Mouse (Mus musculus): ENCODE data around the gene Milr1.
"Not testable (repeated sequence)": the region's sequence is repeated elsewhere in the genome, so short reads cannot be mapped to it uniquely, and the experiment has no call there.

The Milr1 gene

DNA sequence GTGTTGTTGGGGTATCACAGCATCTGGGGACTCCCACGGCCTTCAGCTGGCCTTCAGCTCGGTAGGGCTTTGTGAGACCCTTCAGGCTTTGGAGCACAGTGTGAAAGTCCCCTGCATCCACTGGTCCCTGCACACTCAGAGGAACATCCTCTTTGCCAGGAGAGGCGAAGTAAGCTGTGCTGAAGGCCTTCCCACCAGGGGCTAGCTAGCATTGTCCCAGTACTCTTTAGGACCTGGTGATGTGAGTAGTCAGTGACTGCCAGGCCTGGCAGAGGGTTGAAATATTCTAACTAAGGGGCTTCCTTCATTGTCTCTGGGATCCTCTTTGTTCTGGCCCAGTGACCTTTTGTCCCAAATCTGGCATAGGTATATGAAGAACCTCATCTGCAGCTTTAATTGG lies 14.4 kb upstream of the Milr1 start:
- no peak for DNase-seq

DNA sequence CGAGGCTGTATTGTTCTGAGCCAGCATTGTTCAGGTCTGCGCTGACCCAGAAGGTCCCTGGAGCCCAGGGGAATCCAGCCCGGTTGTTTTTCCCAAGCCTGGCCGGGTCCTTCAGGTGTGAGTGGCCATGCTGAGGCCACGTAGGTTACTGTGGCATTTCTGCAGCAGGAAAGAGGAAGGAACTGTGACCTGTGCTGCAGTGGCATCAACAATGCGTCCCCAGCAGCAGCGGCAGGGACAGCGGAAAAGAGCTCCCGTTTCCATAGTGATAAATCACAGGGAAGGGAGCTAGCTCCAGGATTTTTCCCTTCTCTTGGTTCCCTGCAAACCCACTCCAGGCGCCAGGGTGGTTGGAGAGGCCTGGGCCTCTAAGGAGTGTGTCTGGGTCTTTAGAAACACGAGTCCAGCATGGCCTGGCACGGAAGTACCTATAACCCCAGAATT lies 13.8 kb upstream of the Milr1 start:
- peak; percentile 58 for DNase-seq

DNA sequence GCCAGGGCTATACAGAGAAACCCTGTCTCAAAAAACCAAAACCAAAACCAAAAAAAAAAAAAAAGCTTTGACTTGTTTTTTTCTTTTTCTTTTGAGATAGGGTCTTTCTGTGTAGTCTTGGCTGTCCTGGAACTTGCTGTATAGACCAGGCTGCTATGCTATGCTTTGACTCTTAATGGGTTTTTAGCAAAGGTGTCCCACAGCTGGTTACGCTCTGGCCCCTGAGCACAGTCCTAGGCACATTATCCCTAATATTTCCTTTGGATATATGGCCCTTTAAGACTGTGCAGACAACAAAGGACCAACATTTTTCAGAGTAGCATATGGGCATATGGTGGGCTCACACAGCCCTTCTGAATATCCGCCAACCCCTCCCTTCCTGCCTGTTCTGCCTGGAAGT lies 11.9 kb upstream of the Milr1 start:
- DNase-seq: no peak

DNA sequence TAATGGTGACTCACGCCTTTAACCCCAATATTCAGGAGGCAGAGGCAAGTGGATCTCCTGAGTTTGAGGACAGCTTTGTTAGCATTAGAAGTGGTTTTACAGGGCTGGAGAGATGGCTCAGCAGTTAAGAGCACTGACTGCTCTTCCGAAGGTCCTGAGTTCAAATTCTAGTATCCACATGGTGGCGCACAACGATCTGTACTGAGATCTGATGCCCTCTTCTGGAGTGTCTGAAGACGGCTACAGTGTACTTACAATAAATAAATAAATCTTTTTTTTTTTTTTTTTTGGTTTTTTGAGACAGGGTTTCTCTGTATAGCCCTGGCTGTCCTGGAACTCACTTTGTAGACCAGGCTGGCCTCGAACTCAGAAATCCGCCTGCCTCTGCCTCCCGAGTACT lies 10.3 kb upstream of the Milr1 start:
- not testable (repeated sequence) for DNase-seq

DNA sequence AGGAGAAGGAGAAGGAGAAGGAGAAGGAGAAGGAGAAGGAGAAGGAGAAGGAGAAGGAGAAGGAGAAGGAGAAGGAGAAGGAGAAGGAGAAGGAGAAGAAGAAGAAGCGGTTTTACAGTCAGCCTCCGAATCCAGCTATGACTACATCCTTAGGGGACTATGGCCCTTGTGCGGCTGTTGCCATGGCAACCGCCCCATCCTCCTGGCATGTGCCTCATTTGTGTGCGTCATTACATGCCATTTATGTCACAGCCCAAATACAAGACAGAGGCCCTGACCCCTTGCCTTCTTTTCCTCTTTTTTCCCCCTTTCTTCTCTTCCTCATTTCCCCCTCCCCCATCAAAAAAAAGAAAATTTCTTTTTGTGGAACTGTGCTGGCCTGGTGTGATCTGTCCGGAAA lies 9.8 kb upstream of the Milr1 start:
- DNase-seq: no peak

DNA sequence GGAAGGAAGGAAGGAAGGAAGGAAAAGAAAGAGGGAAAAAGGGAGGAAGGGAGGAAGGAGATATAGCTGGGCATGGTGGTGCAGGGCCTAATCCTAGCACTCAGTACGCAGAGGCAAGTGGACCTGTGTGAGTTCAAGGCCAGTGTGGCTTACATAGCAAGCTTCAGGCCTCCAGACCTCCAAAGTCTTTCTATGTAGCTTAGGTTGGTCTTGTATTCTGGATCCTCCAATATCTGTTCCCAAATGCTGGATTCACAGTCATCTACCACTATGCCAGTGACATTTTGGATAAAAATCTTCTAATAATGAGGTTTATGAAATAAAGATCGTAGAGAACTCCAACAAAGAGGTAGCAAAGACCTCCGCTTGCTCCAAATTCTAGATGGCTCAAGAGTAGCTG lies 9.2 kb upstream of the Milr1 start:
- no peak for DNase-seq

DNA sequence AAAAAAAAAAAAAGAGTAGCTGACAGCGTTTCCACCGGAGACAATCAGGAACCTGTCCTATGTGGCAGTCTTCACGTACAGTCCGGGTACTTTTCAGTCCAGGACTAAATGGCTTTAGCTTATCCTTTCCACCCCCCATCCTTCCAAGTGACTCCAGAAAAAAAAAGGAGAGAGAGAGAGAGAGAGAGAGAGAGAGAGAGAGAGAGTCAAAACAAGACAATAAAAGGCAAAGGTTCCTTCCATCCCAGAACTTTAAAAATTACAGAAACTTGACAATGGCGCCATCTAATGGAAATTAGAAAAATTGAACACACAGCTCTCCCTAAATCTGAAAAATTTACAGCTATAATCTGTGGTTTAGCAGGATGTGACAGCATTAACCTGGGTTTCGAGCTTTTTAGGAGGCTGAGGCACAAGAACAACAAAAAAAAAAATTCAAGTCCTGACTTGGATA lies 8.6 kb upstream of the Milr1 start:
- DNase-seq: no peak

DNA sequence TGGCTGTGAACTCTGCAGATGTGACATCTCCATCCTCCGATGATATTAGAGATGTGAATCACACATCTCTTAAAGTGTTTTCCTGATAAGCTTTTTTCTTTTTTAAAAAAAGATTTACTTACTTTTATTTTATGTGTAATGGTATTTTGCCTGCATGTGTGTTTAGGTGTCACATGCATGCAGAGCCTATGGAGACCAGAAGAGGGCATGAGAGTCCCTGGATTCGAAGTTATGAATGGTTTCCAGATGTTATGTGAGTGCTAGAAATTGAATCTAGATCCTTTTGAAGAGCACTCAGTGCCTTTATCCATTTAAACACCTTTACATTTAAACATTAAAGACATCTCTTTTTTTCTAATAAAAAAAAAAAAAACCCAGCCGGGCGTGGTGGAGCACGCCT lies 6.1 kb upstream of the Milr1 start:
- DNase-seq: no peak

DNA sequence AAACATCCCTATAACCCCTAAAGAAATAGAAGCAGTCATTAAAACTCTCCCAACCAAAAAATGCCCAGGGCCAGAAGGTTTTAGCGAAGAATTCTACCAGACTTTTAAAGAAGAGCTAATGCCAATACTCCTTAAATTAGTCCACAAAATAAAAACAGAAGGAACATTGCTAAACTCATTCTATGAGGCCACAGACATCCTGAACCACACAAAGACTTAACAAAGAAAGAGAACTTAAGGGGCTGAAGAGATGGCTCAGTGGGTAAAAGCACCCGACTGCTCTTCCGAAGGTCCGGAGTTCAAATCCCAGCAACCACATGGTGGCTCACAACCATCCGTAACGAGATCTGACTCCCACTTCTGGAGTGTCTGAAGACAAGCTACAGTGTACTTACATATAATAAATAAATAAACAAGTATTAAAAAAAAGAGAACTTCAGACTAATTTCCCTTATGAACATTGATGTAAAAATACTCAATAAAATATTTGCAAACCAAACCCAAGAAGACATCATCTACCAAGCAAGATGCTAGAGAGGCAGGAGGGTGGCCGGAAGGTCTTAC lies 1.4 kb upstream of the Milr1 start:
- DNase-seq: not testable (repeated sequence)

DNA sequence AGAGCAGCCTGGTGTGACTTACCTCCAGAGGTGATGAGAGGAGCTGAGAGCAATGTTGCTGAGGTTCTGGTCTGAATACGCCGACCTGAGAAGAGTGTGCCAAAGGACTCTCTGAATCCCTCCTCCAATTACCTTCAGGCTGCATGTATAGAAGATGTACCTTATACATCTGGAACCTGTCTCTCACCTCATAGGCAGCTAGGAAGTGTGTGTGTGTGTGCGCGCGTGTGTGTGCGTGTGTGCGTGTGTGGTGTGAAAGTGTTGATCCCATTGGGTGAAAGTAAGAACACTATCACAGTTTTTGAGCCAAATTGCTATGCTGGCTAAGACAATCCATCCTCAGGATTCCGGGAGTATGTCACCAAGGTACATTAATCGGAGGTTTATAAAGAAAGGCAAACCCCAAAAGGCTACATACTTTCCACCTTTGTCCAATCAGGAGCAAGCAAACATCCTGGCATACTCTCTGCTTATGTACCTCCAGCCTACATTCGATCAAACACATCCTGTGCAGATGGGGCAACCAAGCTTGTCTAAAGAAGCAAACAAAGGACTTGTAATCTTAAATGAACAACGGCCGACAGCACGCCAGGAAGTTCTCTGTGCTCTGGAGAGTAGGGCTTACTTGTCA lies 790 bp upstream of the Milr1 start, which contains the start of gene Pecam1:
Gene Pecam1 (minus strand): TSS at position 508 of the 631 bp plus-strand sequence.
- DNase-seq: no peak

DNA sequence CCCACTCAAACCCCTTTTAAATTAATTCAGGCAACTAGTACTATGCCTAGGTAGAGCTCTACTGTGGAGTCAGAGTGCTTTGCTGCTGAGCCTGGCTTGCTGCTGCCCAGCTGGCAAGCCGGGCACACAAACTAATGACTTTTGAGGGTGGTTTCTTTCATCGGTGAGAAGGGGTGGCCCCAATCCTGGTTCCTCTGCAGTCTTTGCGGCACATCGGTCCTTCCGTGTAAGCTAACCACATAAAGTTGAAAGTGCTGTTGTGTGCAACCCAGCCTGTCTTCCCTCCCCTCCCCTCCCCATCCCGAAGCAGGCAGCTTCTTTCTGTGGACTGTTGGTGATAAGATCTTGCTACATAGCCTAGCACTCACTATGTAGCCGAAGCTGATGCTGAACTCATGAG lies 1.1 kb downstream of the Milr1 start:
- no peak for DNase-seq

DNA sequence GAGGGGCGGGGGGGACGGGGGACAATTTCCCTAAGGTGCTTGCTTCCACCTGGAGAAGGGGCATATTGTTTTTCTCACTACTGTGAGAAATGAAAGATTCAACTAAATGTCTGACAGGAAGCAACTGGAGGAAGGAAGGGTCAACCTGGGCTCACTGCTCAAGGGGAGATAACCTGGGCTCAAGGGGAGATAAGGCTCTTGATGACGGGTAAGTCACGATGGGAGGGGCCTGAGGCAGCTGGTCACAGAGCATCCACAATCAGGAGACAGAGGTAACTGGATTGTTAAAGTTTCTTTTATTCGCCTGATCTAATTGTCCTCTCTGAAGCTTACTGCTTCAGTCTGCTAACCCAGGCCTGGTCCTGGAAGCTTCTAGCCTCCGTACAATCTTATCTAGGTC lies 2.3 kb downstream of the Milr1 start:
- DNase-seq: no peak

DNA sequence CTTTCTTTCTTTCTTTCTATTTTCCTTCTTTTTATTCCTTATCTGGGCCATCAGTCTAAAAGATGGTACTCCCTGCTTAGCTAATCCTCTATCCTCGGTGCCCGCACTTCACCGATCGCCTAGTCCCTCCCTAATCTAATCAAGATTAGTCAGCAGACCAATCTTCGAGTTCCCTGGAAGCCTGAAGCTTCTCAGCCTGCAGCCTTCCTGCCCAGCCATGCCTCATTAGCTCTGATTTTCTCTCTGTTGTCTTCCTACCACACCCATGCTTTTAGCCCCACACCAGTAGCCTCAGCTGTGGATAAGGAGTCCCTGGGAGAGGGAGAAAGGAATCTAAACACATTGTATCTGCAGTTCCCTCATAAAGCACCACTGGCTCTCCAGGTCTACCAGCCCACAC lies 4.6 kb downstream of the Milr1 start:
- DNase-seq: no peak

DNA sequence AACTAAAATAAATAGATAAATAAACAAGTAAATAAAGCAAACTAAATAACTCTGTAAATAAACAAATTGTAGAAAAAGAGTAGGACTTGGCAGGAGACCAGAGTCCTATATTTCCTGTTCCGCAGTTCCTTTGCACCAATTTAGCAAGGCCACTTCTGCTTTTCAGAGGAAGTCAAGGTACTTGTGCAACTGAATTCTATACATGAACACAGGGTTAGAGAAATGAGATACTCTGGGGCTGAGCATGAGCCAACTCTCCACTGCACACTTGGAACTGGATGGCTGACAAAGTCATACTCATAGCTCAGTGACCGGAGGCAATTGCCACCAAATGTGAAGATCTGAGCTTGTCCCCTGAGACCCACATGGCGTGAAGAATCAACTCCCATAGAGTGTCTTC lies 8.0 kb downstream of the Milr1 start:
- no peak for DNase-seq

DNA sequence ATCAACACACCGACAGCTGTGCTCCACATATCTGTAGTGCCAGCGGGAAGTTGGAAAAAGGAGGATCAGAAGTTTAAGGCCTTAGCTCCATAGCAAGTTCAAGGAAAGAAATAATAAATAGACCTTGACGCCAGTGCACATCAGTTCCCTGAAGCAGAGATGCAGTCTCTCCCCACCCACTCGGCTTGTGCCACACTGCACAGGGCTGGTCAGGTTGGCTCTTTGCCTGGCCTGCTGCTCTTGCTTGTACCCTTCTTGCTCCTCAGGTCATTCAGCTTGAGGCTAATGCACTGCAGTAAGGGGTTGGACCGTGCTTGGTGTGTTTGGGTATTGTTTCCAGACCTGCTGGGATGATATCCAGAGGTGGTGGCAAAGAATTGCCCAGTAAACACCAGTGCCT lies 9.5 kb downstream of the Milr1 start:
- no peak for DNase-seq

DNA sequence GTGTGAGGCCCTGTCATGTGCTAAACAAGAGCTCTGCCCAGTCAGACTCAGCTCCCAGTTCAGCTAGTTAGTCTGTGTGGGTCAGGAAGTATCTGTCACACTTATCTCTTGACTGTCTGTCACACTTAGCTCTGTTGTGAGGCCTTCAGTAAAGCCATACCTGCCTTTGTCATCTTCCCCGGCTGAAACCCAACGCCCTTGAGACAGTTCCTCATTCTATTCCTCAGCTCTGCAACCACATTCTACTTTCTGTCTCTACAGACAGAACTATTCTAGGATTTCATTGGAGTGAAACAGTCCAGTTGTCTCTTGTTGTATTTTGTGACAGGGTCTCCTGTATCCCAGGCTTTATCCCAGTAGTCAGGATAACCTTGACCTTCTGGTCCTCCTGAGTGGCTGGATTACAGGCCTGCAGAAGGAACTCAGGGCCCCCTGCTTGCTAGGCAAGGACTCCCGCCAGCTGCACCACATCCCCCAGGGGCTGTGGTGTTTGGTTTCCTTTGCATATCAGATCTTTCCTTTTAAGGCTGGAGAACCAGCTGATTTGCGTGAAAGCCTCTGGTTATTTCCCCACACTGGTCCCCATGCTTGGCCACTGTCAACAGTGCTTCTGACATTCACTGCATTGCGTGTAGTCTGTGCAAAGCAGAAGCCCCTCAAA lies 11.2 kb downstream of the Milr1 start:
- peak; percentile 31 for DNase-seq

DNA sequence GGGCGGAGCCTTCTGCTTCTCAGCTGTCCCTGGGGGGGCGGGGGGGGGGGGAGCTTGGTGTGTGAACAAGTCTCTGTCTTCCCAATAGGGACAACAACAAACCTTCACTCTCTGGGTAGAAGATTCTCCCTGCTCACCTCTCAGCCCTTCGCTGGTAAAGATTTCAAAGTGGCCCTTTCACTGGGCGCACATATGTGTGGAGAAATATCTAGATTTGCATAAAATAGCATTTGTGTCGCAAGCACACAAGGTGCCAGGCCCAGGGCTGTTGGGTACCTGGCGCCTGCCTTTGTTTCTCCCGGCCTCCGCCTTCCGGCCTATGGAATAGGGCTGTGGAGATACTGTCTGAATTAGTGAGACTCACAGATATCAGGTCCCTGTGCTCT lies 11.8 kb downstream of the Milr1 start:
- no peak for DNase-seq

DNA sequence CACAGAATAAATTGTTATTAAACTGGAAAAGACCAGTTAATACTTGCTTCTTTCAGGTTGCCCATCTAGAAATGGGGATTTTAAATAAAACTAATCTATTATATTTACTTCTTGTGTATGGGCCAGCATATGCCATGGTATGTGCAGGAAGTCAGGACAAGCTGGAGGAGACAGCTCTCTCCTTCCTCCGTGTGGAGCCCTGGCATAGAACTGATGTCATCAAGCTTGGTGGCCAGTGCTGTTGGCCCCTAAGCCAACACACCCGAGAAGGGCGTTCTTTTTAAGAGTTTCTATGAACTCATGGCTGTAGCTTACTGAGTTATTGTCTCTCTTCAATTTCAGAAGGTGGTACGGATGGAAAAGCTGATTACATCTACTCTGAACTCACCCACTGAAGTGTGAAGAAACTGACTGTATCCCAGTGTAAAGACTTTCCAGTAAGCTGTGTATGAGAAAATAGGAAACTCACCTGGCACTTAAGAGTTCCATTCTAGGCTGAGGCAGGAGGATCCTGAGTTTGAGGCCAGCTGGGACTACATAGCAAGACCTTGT lies 15.7 kb downstream of the Milr1 start:
- no peak for DNase-seq

DNA sequence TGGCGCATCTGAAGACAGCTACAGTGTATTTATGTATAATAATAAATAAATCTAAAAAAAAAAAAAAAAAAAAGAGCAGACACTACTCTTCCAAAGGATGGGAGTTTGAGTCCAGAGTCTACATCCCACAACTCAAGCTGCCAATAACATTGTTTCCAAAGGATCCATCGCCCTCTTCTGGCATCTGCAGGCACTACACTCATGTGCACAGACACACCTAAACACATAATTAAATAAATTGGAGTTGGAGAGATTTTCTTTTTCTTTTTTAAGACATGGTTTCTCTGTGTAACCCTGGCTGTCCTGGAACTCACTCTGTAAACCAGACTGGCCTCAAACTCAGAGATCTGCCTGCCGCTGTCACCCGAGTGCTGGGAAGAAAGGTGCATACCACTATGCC lies 16.5 kb downstream of the Milr1 start:
- DNase-seq: no peak

DNA sequence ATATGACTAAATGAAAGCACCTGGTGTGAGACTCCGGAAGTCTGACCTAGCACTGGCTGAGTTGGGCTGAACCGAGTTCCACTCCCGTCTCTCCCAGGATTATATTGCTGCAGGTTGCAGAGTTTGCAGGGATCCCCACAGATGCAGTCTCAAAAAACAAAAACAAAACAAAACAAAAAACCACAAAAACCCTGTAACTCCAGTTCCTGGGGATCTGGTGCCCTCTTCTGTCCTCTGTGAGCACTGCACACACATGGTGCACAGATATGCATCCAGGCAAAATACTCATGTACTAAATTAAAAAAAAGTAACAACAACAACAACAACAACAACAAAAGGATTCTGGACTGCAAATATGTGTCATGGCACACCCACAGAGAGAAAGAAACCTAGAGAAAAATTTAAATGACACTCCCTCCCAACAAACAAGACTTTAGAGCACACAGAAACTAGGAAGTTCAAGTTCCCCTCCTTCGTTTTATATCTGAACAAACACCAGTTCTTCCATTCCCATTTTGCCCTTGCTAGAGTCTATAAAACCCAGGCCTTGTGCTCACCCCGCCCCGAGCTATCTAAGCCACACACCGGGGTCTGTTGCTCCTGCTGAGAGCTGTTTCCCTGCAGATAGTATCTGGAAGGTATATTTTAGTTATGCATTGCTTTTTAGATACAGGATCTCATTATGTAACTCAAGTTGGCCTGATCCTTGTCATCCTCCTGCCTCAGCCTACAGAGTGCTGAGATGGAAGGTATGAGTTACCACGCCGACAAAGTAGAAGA lies 19.4 kb downstream of the Milr1 start:
- no peak for DNase-seq

DNA sequence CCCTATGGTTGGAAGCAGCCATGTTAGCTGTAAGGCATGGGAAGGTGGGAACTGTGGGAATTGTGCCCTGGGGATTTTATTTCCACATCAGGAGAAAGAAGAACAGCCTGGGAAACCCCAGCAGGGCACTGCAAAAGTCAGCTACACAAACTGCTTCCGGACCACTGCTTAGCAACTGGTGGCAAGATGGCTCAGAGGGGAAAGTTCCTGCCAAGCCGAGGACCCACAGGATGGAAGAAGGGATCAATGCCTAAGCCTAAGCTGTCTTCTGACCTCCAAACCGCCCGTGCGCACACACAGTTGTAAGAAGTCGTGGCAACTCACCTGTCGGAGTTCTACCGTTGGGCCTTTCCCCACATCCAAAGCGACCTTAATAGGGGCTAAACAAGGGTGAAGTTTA lies 22.0 kb downstream of the Milr1 start:
- DNase-seq: no peak

DNA sequence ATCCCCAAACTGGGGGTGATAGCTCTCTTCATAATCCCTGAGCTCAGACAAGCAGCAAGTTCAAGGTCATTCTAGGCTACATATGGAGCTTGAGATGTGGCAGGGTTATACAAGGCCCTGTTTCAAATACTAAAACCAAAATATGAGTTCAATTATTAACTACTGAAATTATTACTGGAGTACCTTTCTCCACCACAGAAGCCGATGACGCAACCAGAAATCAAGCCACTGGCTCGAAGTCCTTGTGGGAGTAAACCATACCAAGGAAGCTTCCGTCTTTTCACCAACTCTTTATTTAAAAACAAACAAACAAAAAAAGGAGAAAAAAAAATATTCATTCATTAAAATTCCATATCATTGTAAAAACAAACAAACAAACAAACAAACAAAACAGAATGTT lies 25.9 kb downstream of the Milr1 start:
- peak; percentile 49 for DNase-seq

DNA sequence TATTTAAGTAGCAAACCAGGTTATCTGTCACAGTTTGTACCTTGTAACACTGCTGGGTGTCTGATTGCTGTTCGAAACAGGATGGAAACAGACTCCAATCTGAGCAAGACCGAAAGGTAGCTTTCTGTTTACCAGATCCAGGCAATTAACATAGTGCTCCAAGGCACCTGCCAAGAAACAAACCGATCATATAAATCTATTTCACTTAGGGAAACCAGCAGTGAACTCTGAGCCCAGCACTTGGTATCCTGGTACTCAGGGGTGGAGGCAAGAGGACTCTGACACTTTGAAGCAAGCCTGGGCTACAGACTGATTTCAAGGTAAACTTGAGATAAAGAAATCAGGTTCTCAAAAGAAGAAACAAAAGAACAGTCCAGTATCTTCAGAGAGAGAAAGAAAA lies 26.4 kb downstream of the Milr1 start:
- DNase-seq: peak; percentile 38

DNA sequence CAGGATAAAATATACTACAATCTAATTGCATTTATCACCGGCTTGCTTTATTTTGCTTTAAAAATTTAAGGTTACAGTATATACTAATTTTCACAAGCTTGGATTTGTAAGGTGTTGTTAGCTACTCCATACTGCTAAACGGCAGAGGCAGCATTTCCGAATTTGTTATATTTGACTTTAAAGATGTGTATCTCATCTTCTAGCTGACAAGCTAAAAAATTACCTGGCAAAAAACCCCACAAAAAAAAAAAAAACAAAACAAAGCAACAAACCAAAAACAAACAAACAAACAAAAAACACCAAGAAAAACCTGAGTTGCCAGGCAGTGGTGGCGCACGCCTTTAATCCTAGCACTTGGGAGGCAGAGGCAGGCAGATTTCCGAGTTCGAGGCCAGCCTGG lies 27.1 kb downstream of the Milr1 start:
- no peak for DNase-seq
